Mouse (Mus musculus) liver, embryonic 12.5 days (tissue): ENCODE data around the gene Hist1h2ad. TPM values are rescaled to one million over a fixed set of nuclear protein-coding genes. Genes with fewer than 3 reads are reported as not detected.
"Not testable (repeated sequence)": the region's sequence is repeated elsewhere in the genome, so short reads cannot be mapped to it uniquely, and the experiment has no call there.

ENCODE experiments used
- ATAC-seq: fragments of 200-750 bp; cut with Nextera tagmentation; 2 replicates; pipeline ENCODE4 v1.8.0; 2017; ENCODE audit warnings: moderate number of reproducible peaks, mild to moderate bottlenecking, moderate library complexity
- H3K27ac ChIP-seq: fragments of 300-500 bp; sonication (generic); 2 replicates; pipeline ENCODE4 v1.5.1; 2016; ENCODE audit warnings: mild to moderate bottlenecking
- H3K27me3 ChIP-seq: fragments of 300-500 bp; sonication (generic); replicated peaks from 2 replicates; pipeline ENCODE4 v1.6.1; 2016; ENCODE audit warnings: mild to moderate bottlenecking, moderate library complexity
- H3K36me3 ChIP-seq: fragments of 300-500 bp; sonication (generic); 2 replicates; pipeline ENCODE4 v1.6.1; 2016; ENCODE audit warnings: mild to moderate bottlenecking, moderate library complexity
- H3K4me1 ChIP-seq: fragments of 300-500 bp; sonication (generic); 2 replicates; pipeline ENCODE4 v1.6.1; 2016
- H3K4me2 ChIP-seq: fragments of 300-500 bp; sonication (generic); 2 replicates; pipeline ENCODE4 v1.6.1; 2016; ENCODE audit warnings: mild to moderate bottlenecking, moderate library complexity
- H3K4me3 ChIP-seq: fragments of 300-500 bp; sonication (generic); 2 replicates; pipeline ENCODE4 v1.5.1; 2016; ENCODE audit warnings: mild to moderate bottlenecking, moderate library complexity
- H3K9ac ChIP-seq: fragments of 300-500 bp; sonication (generic); 2 replicates; pipeline ENCODE4 v1.6.1; 2016; ENCODE audit warnings: mild to moderate bottlenecking, moderate library complexity
- H3K9me3 ChIP-seq: fragments of 300-500 bp; sonication (generic); replicated peaks from 2 replicates; pipeline ENCODE4 v1.6.1; 2016; ENCODE audit warnings: mild to moderate bottlenecking, moderate library complexity
- WGBS: fragments of 180-500 bp; shearing (Covaris S2); methylation state at CpG from one replicate; pipeline ENCODE4 v1.1.7; 2016; ENCODE audit not compliant: insufficient replicate concordance; 5-methylcytosine and 5-hydroxymethylcytosine counted together
- microRNA-seq: library from miRNA; unstranded; fragments of <30 nt; microRNA quantifications from one replicate; pipeline ENCODE4, GENCODE M21; 2017
- polyA plus RNA-seq: library from polyadenylated mRNA; unstranded; fragments of >200 nt; fragmentation: Nextera tagmentation; extraction: Ambion mirVana; gene quantifications from 2 replicates; pipeline ENCODE4 v1.2.1, GENCODE M21; 2016

The Hist1h2ad gene
- polyA plus RNA-seq, 1 experiment from 2014 or later: 1.2 TPM

GRCm38 (mm10) chr13:23621532-23622174 is 47.5 kb downstream of the Hist1h2ad start:
- H3K36me3 ChIP-seq: no peaks in the 10 kb centered on the region
- H3K4me2 ChIP-seq: peak overlapping the region; percentile 90
- WGBS: under 1% methylated on average over 18 of the region's 18 CpGs
- ATAC-seq: peak; percentile 84
- no peaks in the 10 kb centered on the region for H3K9me3 ChIP-seq
- peak overlapping the region; percentile 100 for H3K27ac ChIP-seq
- H3K27me3 ChIP-seq: peaks cover 8% of the 10 kb centered on the region; the same call in 1 of the 2 replicates
- H3K4me1 ChIP-seq: peaks cover 28% of the 10 kb centered on the region
- peak overlapping the region; percentile 72 for H3K4me3 ChIP-seq
- H3K9ac ChIP-seq: peak overlapping the region; percentile 97

- WGBS: under 1% methylated on average over 53 of the region's 53 CpGs
- peak within 1 kb of the TSS; percentile 72 for H3K4me3 ChIP-seq
- peak within 1 kb of the TSS; percentile 100 for H3K27ac ChIP-seq
- not testable (repeated sequence) for H3K36me3 ChIP-seq, H3K27me3 ChIP-seq, H3K9me3 ChIP-seq
- peaks cover 28% of the 10 kb centered on the region for H3K4me1 ChIP-seq
- ATAC-seq: peak; percentile 84
- peak within 1 kb of the TSS; percentile 97 for H3K9ac ChIP-seq
- peak within 1 kb of the TSS; percentile 90 for H3K4me2 ChIP-seq
These were observed 48.0 kb downstream of the Hist1h2ad start, which contains the start of gene Hist1h1e for GRCm38 (mm10) chr13:23622175-23622671. Hist1h1e (minus strand) TSS chr13:23622558.

- H3K9me3 ChIP-seq: no peaks in the 10 kb centered on the region
- peak overlapping the region; percentile 90 for H3K4me2 ChIP-seq
- H3K27me3 ChIP-seq: peaks cover 8% of the 10 kb centered on the region; the same call in 1 of the 2 replicates
- 21% methylated on average over 7 of the region's 7 CpGs for WGBS
- no peak for ATAC-seq
- peak overlapping the region; percentile 97 for H3K9ac ChIP-seq
- H3K4me3 ChIP-seq: peak overlapping the region; percentile 72
- peaks cover 28% of the 10 kb centered on the region for H3K4me1 ChIP-seq
- peak overlapping the region; percentile 100 for H3K27ac ChIP-seq
- H3K36me3 ChIP-seq: no peaks in the 10 kb centered on the region
These were observed 48.8 kb downstream of the Hist1h2ad start for GRCm38 (mm10) chr13:23622861-23623450.

Small RNAs within 50 kb of the gene (microRNA-seq; reads per million reads assigned to microRNA genes)
- gene Gm44297 (2.8 reads per million), gene Gm44359 (not detected), gene Gm44394 (not detected)

Other genes with a start within 250 kb of the Hist1h2ad start
- 19.5 and 21.6 TPM in 2 replicates for gene Zfp322a, start 205.2 kb upstream of the Hist1h2ad start, polyA plus RNA-seq
- 8.8 and 9.6 TPM in 2 replicates for gene Abt1, start 150.5 kb upstream of the Hist1h2ad start, polyA plus RNA-seq
- gene Btn1a1, start 108.5 kb upstream of the Hist1h2ad start, polyA plus RNA-seq: 1.9 and 2.5 TPM in 2 replicates
- gene Btn2a2, start 85.5 kb upstream of the Hist1h2ad start, polyA plus RNA-seq: 0.07 TPM in 1 of 2 replicates, not detected in the other
- 4.4 and 4.7 TPM in 2 replicates for gene Hist1h4h, start 43.3 kb upstream of the Hist1h2ad start, polyA plus RNA-seq
- 7.8 and 13.9 TPM in 2 replicates for gene Hist1h2af, start 40.5 kb upstream of the Hist1h2ad start, polyA plus RNA-seq
- 12.9 and 16.3 TPM in 2 replicates for gene Hist1h3g, start 39.0 kb upstream of the Hist1h2ad start, polyA plus RNA-seq
- 1.4 and 1.5 TPM in 2 replicates for gene Hist1h2bh, start 31.0 kb upstream of the Hist1h2ad start, polyA plus RNA-seq
- gene Hist1h3f, start 30.3 kb upstream of the Hist1h2ad start, polyA plus RNA-seq: 1.3 and 1.6 TPM in 2 replicates
- gene Hist1h4f, start 22.7 kb upstream of the Hist1h2ad start, polyA plus RNA-seq: 1.1 and 1.6 TPM in 2 replicates
- 0.89 and 0.93 TPM in 2 replicates for gene Hist1h1d, start 21.1 kb upstream of the Hist1h2ad start, polyA plus RNA-seq
- 4.9 and 6.2 TPM in 2 replicates for gene Hist1h3e, start 12.0 kb upstream of the Hist1h2ad start, polyA plus RNA-seq
- 106 and 109 TPM in 2 replicates for gene Hist1h2ae, start 3.2 kb upstream of the Hist1h2ad start, polyA plus RNA-seq
- 10.7 and 14.4 TPM in 2 replicates for gene Hist1h2bg, start 3.0 kb upstream of the Hist1h2ad start, polyA plus RNA-seq
- gene Hist1h2bf, start 185 bp upstream of the Hist1h2ad start, polyA plus RNA-seq: 7.1 and 9.9 TPM in 2 replicates
- 5.3 and 6.2 TPM in 2 replicates for gene Hist1h3d, start 1.4 kb downstream of the Hist1h2ad start, polyA plus RNA-seq
- 128 and 134 TPM in 2 replicates for gene Hist1h4d, start 7.2 kb downstream of the Hist1h2ad start, polyA plus RNA-seq
- 2.1 and 2.2 TPM in 2 replicates for gene Hist1h2be, start 46.7 kb downstream of the Hist1h2ad start, polyA plus RNA-seq
- 26.5 and 27.9 TPM in 2 replicates for gene Hist1h1e, start 48.2 kb downstream of the Hist1h2ad start, polyA plus RNA-seq
- 0.91 and 1.3 TPM in 2 replicates for gene Hist1h2ac, start 109.6 kb downstream of the Hist1h2ad start, polyA plus RNA-seq
- gene Hist1h2bc, start 109.8 kb downstream of the Hist1h2ad start, polyA plus RNA-seq: 75.3 and 75.6 TPM in 2 replicates
- not detected in 2 replicates for gene Hist1h1t, start 121.4 kb downstream of the Hist1h2ad start, polyA plus RNA-seq
- gene Hist1h4c, start 124.1 kb downstream of the Hist1h2ad start, polyA plus RNA-seq: 8.6 and 11.6 TPM in 2 replicates
- gene Hfe, start 136.5 kb downstream of the Hist1h2ad start, polyA plus RNA-seq: 4.9 and 5.7 TPM in 2 replicates
- 56.9 and 57.2 TPM in 2 replicates for gene Hist1h1c, start 164.4 kb downstream of the Hist1h2ad start, polyA plus RNA-seq
- gene Hist1h3c, start 171.2 kb downstream of the Hist1h2ad start, polyA plus RNA-seq: 4.8 and 6.7 TPM in 2 replicates
- 4.6 and 5.5 TPM in 2 replicates for gene Hist1h2bb, start 172.4 kb downstream of the Hist1h2ad start, polyA plus RNA-seq
- gene Hist1h2ab, start 176.7 kb downstream of the Hist1h2ad start, polyA plus RNA-seq: 70.3 TPM in 2 replicates
- 15.2 and 16.6 TPM in 2 replicates for gene Hist1h3b, start 177.9 kb downstream of the Hist1h2ad start, polyA plus RNA-seq
- 4.5 and 5.7 TPM in 2 replicates for gene Hist1h4b, start 182.6 kb downstream of the Hist1h2ad start, polyA plus RNA-seq
- 0.44 and 0.93 TPM in 2 replicates for gene Hist1h4a, start 186.8 kb downstream of the Hist1h2ad start, polyA plus RNA-seq
- gene Hist1h3a, start 188.0 kb downstream of the Hist1h2ad start, polyA plus RNA-seq: 5.5 and 6.8 TPM in 2 replicates
- gene Hist1h1a, start 189.3 kb downstream of the Hist1h2ad start, polyA plus RNA-seq: 4.9 and 5.8 TPM in 2 replicates
- not detected in 2 replicates for gene Trim38, start 195.5 kb downstream of the Hist1h2ad start, polyA plus RNA-seq
- 0.35 and 0.43 TPM in 2 replicates for gene Slc17a2, start 232.6 kb downstream of the Hist1h2ad start, polyA plus RNA-seq